9 mouse cellular contexts compared by ENCODE assay signal in genomic region chr10:60262386-60262785, GRCm38 (mm10). TPM values are rescaled to one million over a fixed set of nuclear protein-coding genes. Genes with fewer than 3 reads are reported as not detected.
DNase-seq lines count a peak whose midpoint lies in the region; ATAC-seq and TF ChIP-seq lines count a peak whose summit lies in the region.
"Had no signal": no experiment of that assay in that cellular context is flagged by ENCODE, and none has a peak within 500 bp of the region (broad histone marks: within the 10 kb centered on the region; RNA-seq: fewer than 3 reads in every experiment).

No protein-coding gene starts in this region.

- ATAC-seq in limb, embryonic 11.5 days (ENCODE audit: insufficient number of reproducible peaks, low FRiP score, low TSS enrichment, low read depth) = no peak
- ATAC-seq in heart, embryonic 14.5 days (ENCODE audit: insufficient number of reproducible peaks, insufficient read depth, low FRiP score, low read depth) = peak; percentile 84
- ATAC-seq in neutrophil, adult 5-6 weeks (ENCODE audit: extremely low read depth, insufficient number of reproducible peaks, low FRiP score, poor library complexity, severe bottlenecking) = peak; percentile 25; the same call in 1 of the 2 replicates
- ATAC-seq: Patski had no signal

- WGBS in limb, embryonic 11.5 days = 77% methylated on average over 3 of the region's 3 CpGs
- WGBS in limb, embryonic 10.5 days = 79% methylated on average over 3 of the region's 3 CpGs
- WGBS in heart, embryonic 14.5 days = 14% methylated on average over 3 of the region's 3 CpGs
- 14% methylated on average over 3 of the region's 3 CpGs for WGBS in lung, adult 2 months

- H3K9me3 ChIP-seq in limb, embryonic 11.5 days (ENCODE audit: control insufficient read depth, low read length) = no peaks in the 10 kb centered on the region
- H3K9me3 ChIP-seq in limb, embryonic 10.5 days (replicated peaks) = no peaks in the 10 kb centered on the region; the same call in 1 of the 2 replicates
- H3K9me3 ChIP-seq in heart, embryonic 14.5 days (ENCODE audit: control insufficient read depth, low read length) = no peaks in the 10 kb centered on the region

- no peak for TF ChIP-seq CTCF in lung, adult 2 months (IDR thresholded peaks at IDR 0.05; ENCODE audit: insufficient read depth, low read length)

- H3K4me2 ChIP-seq in limb, embryonic 11.5 days (ENCODE audit: low read depth, severe bottlenecking) = no peak overlapping the region
- H3K4me2 ChIP-seq in heart, embryonic 14.5 days (ENCODE audit: low read length) = no peak overlapping the region

- H3K4me3 ChIP-seq in limb, embryonic 11.5 days (ENCODE audit: low read depth, low read length) = no peak overlapping the region
- H3K4me3 ChIP-seq in limb, embryonic 10.5 days = no peak overlapping the region
- no peak overlapping the region for H3K4me3 ChIP-seq in heart, embryonic 14.5 days (ENCODE audit: control insufficient read depth in 1 of 2, insufficient read depth in 1 of 2, low read depth in 1 of 2, low read length in 2 of 2)
- no peak overlapping the region for H3K4me3 ChIP-seq in lung, adult 2 months (replicated peaks; ENCODE audit: extremely low read depth, low read depth, low read length)

- no peaks in the 10 kb centered on the region for H3K36me3 ChIP-seq in limb, embryonic 11.5 days (ENCODE audit: control insufficient read depth, insufficient read depth, low read length)
- no peaks in the 10 kb centered on the region for H3K36me3 ChIP-seq in limb, embryonic 10.5 days
- no peaks in the 10 kb centered on the region for H3K36me3 ChIP-seq in heart, embryonic 14.5 days (ENCODE audit: control insufficient read depth, insufficient read depth, low read length)

- DNase-seq in limb, embryonic 11.5 days (ENCODE audit: low spot score) = peak; percentile 43
- DNase-seq in limb, embryonic 10.5 days (ENCODE audit: low spot score) = no peak
- peak; percentile 67 for DNase-seq in fibroblast of lung, adult 2 months (ENCODE audit: low read depth)
- peak; percentile 92 for DNase-seq in kidney, postnatal 10 days
- peak; percentile 71 for DNase-seq in lung, adult 2 months
- peak; percentile 80 to 86 for DNase-seq in thymus, adult 18-20 months

- H3K27ac ChIP-seq in limb, embryonic 11.5 days (replicated peaks; ENCODE audit: low read depth, low read length) = no peak overlapping the region
- H3K27ac ChIP-seq in limb, embryonic 10.5 days = no peak overlapping the region
- peak overlapping the region; percentile 68 to 76 for H3K27ac ChIP-seq in heart, embryonic 14.5 days (replicated peaks in 1 of 2; ENCODE audit: control insufficient read depth in 1 of 2, insufficient read depth in 1 of 2, low read depth in 2 of 2, low read length in 2 of 2)

- no peak for TF ChIP-seq POLR2A in lung, adult 2 months (IDR thresholded peaks at IDR 0.05; ENCODE audit: borderline replicate concordance, extremely low read depth, low read depth, low read length)

- H3K4me1 ChIP-seq in limb, embryonic 11.5 days (ENCODE audit: control insufficient read depth, insufficient read depth, low read length) = no peaks in the 10 kb centered on the region
- 0 out of 2 replicates have a peak, but pooled peaks cover 2% of the 10 kb centered on the region for H3K4me1 ChIP-seq in limb, embryonic 10.5 days
- H3K4me1 ChIP-seq in heart, embryonic 14.5 days (ENCODE audit: control insufficient read depth in 2 of 2, insufficient read depth in 2 of 2, low read length in 2 of 2) = peaks cover 9 to 12% of the 10 kb centered on the region in 2 experiments; a peak in 2 of 4 replicates
- H3K4me1 ChIP-seq in lung, adult 2 months (ENCODE audit: control insufficient read depth, insufficient read depth, low read length) = peaks cover 5% of the 10 kb centered on the region

- no peak overlapping the region; the same call in 1 of the 2 replicates for H3K9ac ChIP-seq in limb, embryonic 11.5 days (ENCODE audit: low read length)
- H3K9ac ChIP-seq in heart, embryonic 14.5 days (ENCODE audit: low read length) = no peak overlapping the region

- no peaks in the 10 kb centered on the region for H3K27me3 ChIP-seq in limb, embryonic 11.5 days (ENCODE audit: control insufficient read depth, insufficient read depth, low read length)
- H3K27me3 ChIP-seq in limb, embryonic 10.5 days (ENCODE audit: low read depth, poor library complexity, severe bottlenecking) = no peaks in the 10 kb centered on the region
- no peaks in the 10 kb centered on the region for H3K27me3 ChIP-seq in heart, embryonic 14.5 days (ENCODE audit: control insufficient read depth, insufficient read depth, low read length)
- H3K27me3 ChIP-seq: Patski had no signal

RNA-seq across cellular contexts. Expression of gene Psap, which starts 15.0 kb away (rescaled TPM):
- 50.6 and 54.8 TPM in 2 replicates for polyA plus RNA-seq in limb, embryonic 11.5 days (2014; fragmentation: Nextera tagmentation; extraction: Ambion mirVana)
- polyA plus RNA-seq in limb, embryonic 10.5 days (2016; fragmentation: Nextera tagmentation; extraction: Ambion mirVana) = 36.2 and 41.0 TPM in 2 replicates
- 88.7 and 98.1 TPM in 2 replicates for polyA plus RNA-seq in heart, embryonic 14.5 days (2014; fragmentation: Nextera tagmentation; extraction: Ambion mirVana)
- 993 and 1,289 TPM in 2 replicates for polyA plus RNA-seq in lung, adult 2 months (2012; rRNA removed)
- 675 and 698 TPM in 2 replicates for total RNA-seq in neutrophil, adult 5-6 weeks (2017)

RNA-seq across cellular contexts. Expression of gene Chst3, which starts 43.3 kb away (rescaled TPM):
- 1.3 and 2.0 TPM in 2 replicates for polyA plus RNA-seq in limb, embryonic 11.5 days (2014; fragmentation: Nextera tagmentation; extraction: Ambion mirVana)
- 1.4 and 2.0 TPM in 2 replicates for polyA plus RNA-seq in limb, embryonic 10.5 days (2016; fragmentation: Nextera tagmentation; extraction: Ambion mirVana)
- 0.24 and 0.26 TPM in 2 replicates for polyA plus RNA-seq in heart, embryonic 14.5 days (2014; fragmentation: Nextera tagmentation; extraction: Ambion mirVana)
- polyA plus RNA-seq in lung, adult 2 months (2012; rRNA removed) = 21.7 and 23.9 TPM in 2 replicates
- 135 TPM in 2 replicates for total RNA-seq in neutrophil, adult 5-6 weeks (2017)

Comparison
In these comparisons a context has a peak if more than half of its experiments do, and no peak if none do; other contexts are left out.
1. H3K27ac ChIP-seq: peak in heart, embryonic 14.5 days (2 of 2); none in limb, embryonic 11.5 days (single experiment) and limb, embryonic 10.5 days (single experiment).
2. RNA of gene Psap, which starts 15.0 kb away (polyA plus RNA-seq): 993 to 1,289 TPM in lung, adult 2 months; 88.7 to 98.1 TPM in heart, embryonic 14.5 days, 50.6 to 54.8 TPM in limb, embryonic 11.5 days and 36.2 to 41.0 TPM in limb, embryonic 10.5 days; every median in the first group is over 10 times any median in the second.